Mouse (Mus musculus) right cerebral cortex, postnatal 4 days (tissue): ENCODE results near the gene Poc1a.
A peak's percentile ranks its signal among the peaks of the same experiment; 100 is the strongest.

Experiments
- DNase-seq: peaks from one replicate; pipeline ENCODE4 v3.0.0-alpha.2; 2022

Gene Poc1a

DNA sequence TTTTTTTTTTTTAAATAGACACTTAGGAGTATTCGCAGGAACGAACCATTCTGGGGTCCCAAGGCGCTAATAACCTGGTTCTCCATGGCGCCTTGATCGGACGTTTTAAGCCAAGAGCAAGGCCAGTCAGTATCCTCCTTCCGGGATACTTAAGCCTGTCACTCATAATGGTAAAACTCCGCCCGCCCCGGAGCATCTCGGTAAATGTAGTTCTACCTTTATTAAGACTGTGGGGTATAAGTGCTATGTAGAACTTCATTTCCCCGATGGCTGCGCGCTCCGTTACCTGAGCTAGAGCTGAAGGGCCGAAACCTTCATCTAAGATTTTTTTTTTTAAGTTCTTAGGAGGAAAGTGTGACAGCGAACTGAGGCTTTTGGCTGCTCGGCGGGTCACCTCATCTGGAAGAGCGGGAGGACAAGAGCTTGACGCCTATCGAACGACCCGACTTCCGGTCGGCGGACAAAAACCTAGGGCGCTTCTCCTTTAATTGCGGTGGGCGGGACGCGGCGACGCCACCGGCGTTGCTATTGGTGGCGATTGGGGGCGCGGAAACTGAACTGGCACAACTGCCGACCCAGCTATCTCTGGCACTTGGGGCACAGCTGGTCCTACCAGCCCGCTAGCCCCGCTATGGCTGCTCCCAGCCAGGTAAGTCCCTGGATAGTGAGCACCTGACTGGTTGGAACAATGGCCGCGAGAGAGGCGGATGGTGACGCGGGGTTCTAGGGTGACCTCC, at the start of gene Poc1a:
Gene Poc1a (plus strand): TSS at position 254 of the 737 bp plus-strand sequence.
- peak; percentile 96 for DNase-seq

- no peak for DNase-seq
Measured at GRCm38 (mm10) chr9:106231220-106231619, 49.6 kb upstream of the Poc1a start.

DNA sequence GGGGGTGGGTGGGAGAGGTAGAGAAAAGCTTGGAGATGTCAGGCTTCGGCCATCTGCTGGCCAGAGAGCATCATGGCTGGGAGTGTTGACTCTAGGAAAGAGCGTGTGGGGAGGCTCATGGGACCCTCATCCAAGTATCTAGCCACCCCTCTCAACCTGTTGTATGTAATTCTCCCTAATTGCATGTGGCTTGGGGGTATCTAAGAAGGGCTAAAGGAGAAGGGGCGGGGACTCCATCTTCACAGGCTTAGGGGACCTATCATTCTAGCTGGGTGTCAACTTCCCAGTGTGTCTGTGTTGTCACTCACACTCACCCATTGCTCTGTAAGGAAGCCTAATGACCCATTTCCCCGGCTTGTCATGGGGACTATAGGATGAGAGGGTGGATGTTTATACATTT, 49.0 kb upstream of the Poc1a start:
- DNase-seq = no peak

GRCm38 (mm10) chr9:106232956-106233355, 47.9 kb upstream of the Poc1a start:
- no peak for DNase-seq

DNA sequence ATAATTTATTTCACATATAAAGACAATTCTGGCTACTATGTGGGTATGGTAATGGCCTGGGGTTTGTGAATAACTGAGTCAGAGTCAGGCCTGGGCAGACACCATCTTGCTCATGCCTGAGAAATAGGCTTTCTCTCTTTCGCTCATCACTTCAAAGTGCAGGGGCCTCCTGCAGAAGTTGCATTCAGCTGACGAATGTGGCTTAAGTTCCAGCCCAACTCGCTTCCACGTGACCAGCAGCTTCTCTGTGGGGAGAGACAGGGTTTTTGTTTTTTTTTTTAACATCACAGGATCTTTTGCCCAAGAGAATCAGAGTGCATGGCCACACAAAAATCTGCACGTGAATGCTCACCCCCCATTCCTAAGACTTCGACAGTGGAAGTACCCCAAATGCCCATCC, 46.9 kb upstream of the Poc1a start:
- no peak for DNase-seq

DNA sequence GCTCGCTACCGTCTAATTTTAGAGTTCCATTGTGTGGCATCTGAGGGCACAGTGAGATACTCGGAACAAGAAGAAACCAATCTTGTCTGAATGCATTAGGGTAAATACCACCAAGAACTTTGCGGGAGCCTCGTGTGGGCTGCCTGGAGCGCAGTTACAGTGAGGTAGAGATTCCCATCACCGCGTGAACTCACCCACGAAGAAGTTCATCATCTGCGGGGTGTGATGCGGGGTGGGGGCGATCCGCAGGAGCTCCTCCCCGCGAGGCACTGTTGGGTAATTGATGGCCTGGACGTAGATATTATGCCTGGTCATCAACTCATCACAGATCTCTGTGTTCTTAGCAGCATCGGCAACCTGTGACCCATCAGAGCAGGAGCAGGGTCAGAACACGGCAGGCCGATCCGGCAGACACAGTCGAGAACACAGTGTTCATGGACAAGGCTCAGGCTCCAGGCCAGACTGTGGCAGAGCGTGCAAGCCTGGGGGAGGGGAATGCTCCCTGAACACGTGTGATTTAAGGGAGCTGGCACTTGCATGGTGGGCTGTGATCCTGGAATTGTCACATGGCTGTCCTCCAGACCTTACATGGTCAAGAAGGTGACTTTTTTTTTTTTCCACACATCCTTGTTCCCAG, 45.5 kb upstream of the Poc1a start:
- DNase-seq = no peak

GRCm38 (mm10) chr9:106236156-106236817, 44.6 kb upstream of the Poc1a start:
- no peak for DNase-seq

- no peak for DNase-seq
Measured at GRCm38 (mm10) chr9:106236818-106237211, 44.0 kb upstream of the Poc1a start.

- no peak for DNase-seq
Measured at GRCm38 (mm10) chr9:106237401-106237800, 43.5 kb upstream of the Poc1a start.

- no peak for DNase-seq
Measured at GRCm38 (mm10) chr9:106237878-106238277, 43.0 kb upstream of the Poc1a start.

DNA sequence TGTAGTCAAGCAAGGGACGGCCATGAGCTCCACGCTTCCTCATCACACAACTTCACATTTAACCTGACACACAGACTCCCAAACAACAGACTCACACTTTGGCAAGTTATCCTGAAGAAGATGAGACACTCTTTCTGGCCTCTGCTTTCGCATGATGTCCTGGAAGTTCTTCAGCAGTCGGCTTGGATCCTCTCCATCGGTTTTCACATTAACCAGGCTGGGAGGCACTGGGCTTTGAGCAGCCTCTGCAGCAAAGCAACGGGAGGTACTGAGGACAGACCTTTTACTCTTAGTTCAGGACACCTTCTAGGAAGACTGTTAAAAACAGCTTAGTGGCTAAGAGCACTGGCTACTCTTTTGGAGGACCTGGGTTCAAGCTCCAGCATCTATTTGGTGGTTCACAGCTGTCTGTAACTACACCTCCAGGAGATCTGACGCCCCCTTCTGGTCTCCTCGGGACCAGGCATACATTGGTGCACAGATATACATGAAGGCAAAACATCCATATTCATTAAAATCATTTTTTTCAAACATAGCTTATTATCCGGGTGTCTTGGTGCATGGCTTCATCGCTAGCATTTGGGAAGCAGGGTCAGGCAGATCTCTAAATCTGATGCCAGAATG, 39.2 kb upstream of the Poc1a start:
- DNase-seq = no peak

GRCm38 (mm10) chr9:106242813-106243488, 37.9 kb upstream of the Poc1a start:
- DNase-seq = no peak

GRCm38 (mm10) chr9:106249550-106249949, 31.3 kb upstream of the Poc1a start:
- no peak for DNase-seq

GRCm38 (mm10) chr9:106250245-106250644, 30.6 kb upstream of the Poc1a start:
- no peak for DNase-seq

- no peak for DNase-seq
Measured at GRCm38 (mm10) chr9:106251066-106251465, 29.8 kb upstream of the Poc1a start.

DNA sequence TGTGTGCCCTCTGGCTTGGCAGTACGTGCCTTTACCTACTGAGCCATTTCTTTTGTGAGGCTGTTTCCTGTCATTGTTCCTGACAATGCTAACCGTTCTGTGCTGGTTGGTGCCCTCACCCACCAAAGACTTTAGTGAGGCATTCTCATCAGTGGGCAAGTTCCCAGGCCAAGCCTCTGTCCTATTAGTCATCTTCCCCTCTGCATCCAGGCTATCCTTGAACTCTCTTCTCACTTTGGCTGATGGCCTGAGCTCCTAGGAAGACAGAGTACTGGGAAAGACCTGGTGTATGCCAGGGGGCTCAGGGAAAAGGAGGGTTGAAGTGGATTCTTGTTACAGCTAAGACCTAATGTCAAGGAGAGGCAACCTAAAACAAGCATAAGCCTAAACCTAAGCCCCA, 26.9 kb upstream of the Poc1a start:
- DNase-seq = no peak

- no peak for DNase-seq
Measured at GRCm38 (mm10) chr9:106258412-106258811, 22.4 kb upstream of the Poc1a start.

DNA sequence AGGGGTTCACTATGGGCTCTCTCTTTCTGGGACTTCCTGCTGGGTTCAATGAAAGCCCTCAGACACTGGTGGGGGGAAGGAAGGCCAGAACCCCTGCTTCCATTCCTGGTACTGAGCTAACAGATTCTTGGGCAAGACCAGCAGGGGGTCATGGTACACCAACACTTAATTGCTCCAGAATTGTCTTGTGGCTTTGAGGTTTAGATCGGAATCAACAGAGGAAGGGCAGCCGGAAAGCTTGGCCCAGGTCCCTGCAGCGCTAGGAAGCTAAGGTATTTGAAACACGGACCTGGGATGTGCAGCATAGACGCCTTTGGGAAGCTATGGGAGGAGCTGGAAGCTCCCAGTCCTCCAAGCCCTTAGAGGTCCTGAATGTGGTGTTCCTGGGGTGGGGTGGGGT, 21.9 kb upstream of the Poc1a start:
- DNase-seq = no peak

DNA sequence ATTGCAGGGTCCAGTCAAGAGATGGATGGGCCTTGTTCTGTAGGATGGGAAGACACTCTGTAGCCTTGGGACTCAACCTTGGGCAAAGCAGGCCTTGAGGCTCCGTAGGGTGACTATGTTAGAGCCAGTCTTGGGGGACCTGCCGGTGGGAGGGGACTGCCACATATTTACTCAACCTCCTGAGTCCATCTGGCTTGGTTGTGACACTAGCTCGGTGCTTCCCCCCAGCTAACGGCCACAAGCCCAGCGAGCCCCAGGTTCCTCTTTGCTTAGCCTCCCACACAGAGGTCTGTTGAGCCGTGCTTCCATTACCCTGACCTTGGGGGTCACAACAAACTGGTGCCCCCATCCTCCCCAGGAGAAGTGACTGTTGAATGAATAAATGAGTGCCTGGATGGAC, 19.8 kb upstream of the Poc1a start:
- DNase-seq = no peak

- DNase-seq = no peak
Measured at GRCm38 (mm10) chr9:106261491-106261890, 19.4 kb upstream of the Poc1a start.

DNA sequence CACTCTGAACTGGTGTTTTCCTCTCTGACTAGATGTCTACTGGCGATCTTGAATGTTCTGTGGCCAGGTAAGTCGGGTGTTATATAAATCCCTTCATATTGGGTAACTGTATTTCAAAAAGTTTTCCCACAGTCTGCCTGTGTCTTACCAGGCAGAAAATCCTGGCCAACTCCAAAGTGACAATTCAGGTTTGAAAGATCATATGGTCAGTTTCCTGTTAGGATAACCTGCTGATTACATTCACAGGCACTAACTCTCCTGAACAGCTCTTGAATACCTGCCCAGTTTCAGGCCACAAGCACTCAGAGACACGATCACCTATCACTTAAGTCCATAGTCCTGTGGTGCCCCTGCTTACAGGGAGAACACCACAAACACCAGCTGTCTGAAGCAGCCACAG, 18.8 kb upstream of the Poc1a start:
- DNase-seq = no peak

- DNase-seq = no peak
Measured at GRCm38 (mm10) chr9:106263381-106263924, 17.4 kb upstream of the Poc1a start.
